Mouse (Mus musculus) liver, postnatal 0 days (tissue): ENCODE data around the gene Slc5a10. TPM values are rescaled to one million over a fixed set of nuclear protein-coding genes. Genes with fewer than 3 reads are reported as not detected.
A peak's percentile ranks its signal among the peaks of the same experiment; 100 is the strongest.
"Not testable (repeated sequence)": the region's sequence is repeated elsewhere in the genome, so short reads cannot be mapped to it uniquely, and the experiment has no call there.

Experiments used
- ATAC-seq: fragments of 200-750 bp; cut with Nextera tagmentation; 2 replicates; pipeline ENCODE4 v1.8.0; 2017; ENCODE audit warnings: mild to moderate bottlenecking, moderate library complexity
- DNase-seq: peaks from one replicate; pipeline ENCODE4 v3.0.0-alpha.2; 2016
- H3K27ac ChIP-seq: fragments of 300-500 bp; sonication (generic); 2 replicates; pipeline ENCODE4 v1.5.1; 2014; ENCODE audit warnings: antibody characterized with exemption, moderate library complexity, mild to moderate bottlenecking, low read depth
- H3K27me3 ChIP-seq: fragments of 300-500 bp; sonication (generic); 2 replicates; pipeline ENCODE4 v1.6.1; 2014; ENCODE audit warnings: low read length, control low read depth, mixed read lengths; ENCODE audit not compliant: insufficient read depth
- H3K36me3 ChIP-seq: fragments of 300-500 bp; sonication (generic); replicated peaks from 2 replicates; pipeline ENCODE4 v1.6.1; 2014; ENCODE audit warnings: mild to moderate bottlenecking, control low read depth, low read length, moderate library complexity, mixed read lengths; ENCODE audit not compliant: insufficient read depth
- H3K4me1 ChIP-seq: fragments of 300-500 bp; sonication (generic); 2 replicates; pipeline ENCODE4 v1.6.1; 2014; ENCODE audit warnings: antibody characterized with exemption, mild to moderate bottlenecking, control low read depth; ENCODE audit not compliant: insufficient read depth
- H3K4me2 ChIP-seq: fragments of 300-500 bp; sonication (generic); 2 replicates; pipeline ENCODE4 v1.6.1; 2014; ENCODE audit warnings: low read depth, mild to moderate bottlenecking, low read length, moderate library complexity, mixed read lengths
- H3K4me3 ChIP-seq: fragments of 300-500 bp; sonication (generic); 2 replicates; pipeline ENCODE4 v1.5.1; 2014; ENCODE audit warnings: low read depth, low read length
- H3K9ac ChIP-seq: fragments of 300-500 bp; sonication (generic); replicated peaks from 2 replicates; pipeline ENCODE4 v1.6.1; 2014; ENCODE audit warnings: mild to moderate bottlenecking, moderate library complexity
- H3K9me3 ChIP-seq: fragments of 300-500 bp; sonication (generic); 2 replicates; pipeline ENCODE4 v1.6.1; 2016; ENCODE audit warnings: mild to moderate bottlenecking, control low read depth, low read length, mixed read lengths
- CTCF ChIP-seq: sonication (generic); IDR thresholded peaks from 2 replicates; pipeline ENCODE4 v1.5.1; 2016; ENCODE audit warnings: antibody characterized with exemption, low read depth
- EP300 ChIP-seq: IDR thresholded peaks from 2 replicates; pipeline ENCODE4 v1.6.1; 2016; ENCODE audit warnings: antibody characterized with exemption, low read depth, mild to moderate bottlenecking
- WGBS: fragments of 180-500 bp; shearing (Covaris S2); extraction: QIAGEN DNeasy Blood & Tissue Kit; methylation state at CpG from one replicate; pipeline ENCODE4 v1.1.7; 2014; ENCODE audit not compliant: insufficient replicate concordance; 5-methylcytosine and 5-hydroxymethylcytosine counted together
- polyA plus RNA-seq: library from polyadenylated mRNA; unstranded; fragments of >200 nt; fragmentation: Nextera tagmentation; extraction: Ambion mirVana; gene quantifications from 2 replicates; pipeline ENCODE4 v1.2.1, GENCODE M21; 2015

Slc5a10 gene
- polyA plus RNA-seq, 1 experiment from 2014 or later = not detected

DNA sequence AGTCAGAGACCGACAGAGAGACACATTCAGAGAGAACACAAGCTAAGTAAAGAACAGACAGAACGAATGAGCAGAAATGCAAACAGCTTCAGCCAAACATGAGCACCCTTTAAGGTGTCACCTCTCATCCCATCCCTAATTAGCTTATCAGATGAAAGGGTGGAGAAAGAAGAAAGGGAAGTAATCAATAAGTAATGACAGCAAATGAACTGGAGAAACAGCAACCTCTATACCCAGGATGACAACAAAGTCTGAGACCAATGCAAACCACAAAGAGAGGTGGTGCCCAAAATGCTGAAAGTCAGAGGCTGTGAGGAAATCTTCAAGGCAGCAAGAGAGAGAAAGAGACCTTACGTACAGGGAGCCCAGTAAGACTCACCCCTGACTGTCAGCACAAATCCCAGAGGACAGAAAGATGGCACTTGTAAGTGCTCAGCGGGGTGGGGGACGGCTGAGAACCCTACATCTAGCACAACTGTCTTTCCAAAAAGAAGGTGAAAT, 75.2 kb downstream of the Slc5a10 start:
- Histone ChIP-seq H3K9me3 (no peaks in the 10 kb centered on the region), H3K27ac (no peak overlapping the region), H3K4me2 (no peak overlapping the region), H3K4me1 (peaks cover 11% of the 10 kb centered on the region; the same call in 1 of the 2 replicates), H3K9ac (no peak overlapping the region), H3K36me3 (no peaks in the 10 kb centered on the region), H3K4me3 (no peak overlapping the region), H3K27me3 (no peaks in the 10 kb centered on the region)
- TF ChIP-seq CTCF (no peak), EP300 (no peak)
- DNase-seq (no peak), ATAC-seq (no peak)
- 59% methylated on average over 5 of the region's 5 CpGs for WGBS

DNA sequence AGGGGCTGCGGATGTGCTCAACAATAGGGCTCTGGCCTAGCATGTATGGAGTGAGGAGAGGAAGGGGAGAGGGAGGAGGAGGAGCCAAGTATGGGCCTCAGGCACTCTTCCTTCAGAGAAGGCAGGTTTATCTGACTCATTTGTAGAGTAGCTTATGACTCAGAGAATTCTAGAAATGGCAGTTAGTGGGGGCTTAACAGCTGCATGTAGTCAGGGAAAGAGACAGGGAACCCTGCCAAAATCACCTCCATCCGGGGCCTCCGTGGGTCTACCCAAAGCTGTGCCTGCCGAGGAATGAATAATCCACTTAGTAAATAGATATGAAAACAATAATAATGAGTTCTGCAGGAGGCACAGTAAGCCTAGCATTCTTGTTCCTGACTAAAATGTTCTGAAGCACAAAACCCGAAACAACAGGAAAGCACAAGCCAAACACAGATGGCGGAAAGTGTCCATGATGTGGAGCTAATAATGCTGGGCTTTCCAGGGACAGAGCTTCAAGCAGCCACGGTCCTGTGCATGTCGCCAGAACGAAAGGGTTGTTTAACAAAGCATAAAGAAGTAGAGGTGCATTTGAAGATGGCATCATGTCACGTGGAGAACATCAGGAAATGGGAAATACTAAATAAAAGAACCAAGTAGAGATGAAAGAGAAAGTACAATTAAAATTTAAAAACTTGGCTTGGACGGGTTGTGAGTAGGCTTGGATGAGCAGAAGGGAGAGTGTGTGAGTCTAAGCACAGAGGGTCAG, 75.9 kb downstream of the Slc5a10 start:
- H3K36me3 ChIP-seq = no peaks in the 10 kb centered on the region
- WGBS = 71% methylated on average over 11 of the region's 11 CpGs
- H3K9ac ChIP-seq = no peak overlapping the region
- no peak overlapping the region for H3K4me3 ChIP-seq
- peaks cover 11% of the 10 kb centered on the region; the same call in 1 of the 2 replicates for H3K4me1 ChIP-seq
- H3K27ac ChIP-seq = no peak overlapping the region
- TF ChIP-seq CTCF (no peak), EP300 (no peak)
- H3K9me3 ChIP-seq = no peaks in the 10 kb centered on the region
- DNase-seq = no peak
- H3K4me2 ChIP-seq = no peak overlapping the region
- no peaks in the 10 kb centered on the region for H3K27me3 ChIP-seq
- no peak for ATAC-seq

DNA sequence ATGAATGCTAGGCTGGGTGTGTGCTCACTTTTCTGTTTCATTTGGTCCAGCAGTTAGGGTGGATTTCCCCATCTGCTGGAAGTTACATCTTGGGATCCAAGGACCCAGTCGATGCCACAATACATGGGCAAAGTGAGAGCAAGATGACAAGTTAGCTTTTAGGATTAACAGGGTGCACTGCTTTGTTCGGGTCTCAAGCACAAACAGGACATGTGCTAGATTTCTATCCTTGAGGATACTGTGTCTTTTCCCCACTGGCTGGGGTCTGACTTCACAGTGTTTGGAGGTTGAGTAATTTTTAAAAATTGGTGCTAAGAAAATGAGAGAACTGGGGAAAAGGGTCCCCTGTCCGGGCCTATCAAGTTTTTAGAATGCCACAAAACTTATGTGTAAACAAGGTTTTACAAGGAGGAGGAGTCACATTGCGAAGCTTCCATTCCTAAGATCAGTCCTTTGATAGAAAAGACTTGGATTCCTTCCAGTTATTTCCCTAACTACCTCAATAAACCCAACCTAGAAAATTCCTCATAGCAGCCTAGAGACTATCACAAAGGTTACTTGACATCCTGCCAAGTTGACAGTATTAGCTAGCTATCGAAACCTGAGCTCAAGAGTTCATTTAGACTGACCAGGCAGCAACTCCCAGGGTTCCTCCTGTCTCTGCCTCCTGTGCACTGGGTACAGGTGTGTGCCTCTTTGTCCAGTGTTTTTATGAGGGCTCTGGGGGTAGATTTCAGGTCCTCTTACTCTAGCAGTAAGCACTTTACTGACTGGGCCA, 77.3 kb downstream of the Slc5a10 start:
- DNase-seq (no peak), ATAC-seq (peak; percentile 58)
- H3K36me3 ChIP-seq = no peaks in the 10 kb centered on the region
- H3K4me1 ChIP-seq = peaks cover 14% of the 10 kb centered on the region; the same call in 1 of the 2 replicates
- no peaks in the 10 kb centered on the region for H3K9me3 ChIP-seq
- no peak overlapping the region for H3K4me2 ChIP-seq
- TF ChIP-seq EP300 (no peak), CTCF (no peak)
- no peak overlapping the region for H3K9ac ChIP-seq
- H3K27ac ChIP-seq = no peak overlapping the region
- no peaks in the 10 kb centered on the region for H3K27me3 ChIP-seq
- no peak overlapping the region for H3K4me3 ChIP-seq
- 58% methylated on average over 5 of the region's 5 CpGs for WGBS

DNA sequence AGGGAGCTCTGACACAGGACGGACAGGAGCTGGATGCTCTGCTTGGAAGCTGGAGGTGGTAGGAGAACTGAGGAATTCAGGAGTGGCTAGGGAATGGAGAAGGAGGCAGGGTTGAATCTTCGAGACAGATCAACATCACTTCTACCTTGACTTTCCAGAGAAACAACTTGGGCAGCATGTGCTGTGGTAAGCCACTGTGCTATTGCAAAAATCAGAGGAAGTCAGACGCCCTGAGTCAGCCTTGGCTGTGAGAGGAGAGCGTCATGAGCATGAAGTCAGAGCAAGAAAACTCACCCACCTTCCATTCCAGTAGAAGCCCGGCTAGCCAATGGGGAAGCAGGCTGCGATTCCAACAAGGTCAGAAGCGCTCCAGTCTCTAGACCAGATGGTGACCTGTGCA, 78.5 kb downstream of the Slc5a10 start:
- 51% methylated on average over 7 of the region's 7 CpGs for WGBS
- no peak for DNase-seq
- H3K4me2 ChIP-seq = no peak overlapping the region
- H3K27ac ChIP-seq = no peak overlapping the region
- ATAC-seq = no peak
- no peaks in the 10 kb centered on the region for H3K27me3 ChIP-seq
- peaks cover 9% of the 10 kb centered on the region; the same call in 1 of the 2 replicates for H3K4me1 ChIP-seq
- TF ChIP-seq EP300 = no peak
- no peak for TF ChIP-seq CTCF
- H3K4me3 ChIP-seq = no peak overlapping the region
- H3K36me3 ChIP-seq = no peaks in the 10 kb centered on the region
- H3K9ac ChIP-seq = no peak overlapping the region
- H3K9me3 ChIP-seq = no peaks in the 10 kb centered on the region

DNA sequence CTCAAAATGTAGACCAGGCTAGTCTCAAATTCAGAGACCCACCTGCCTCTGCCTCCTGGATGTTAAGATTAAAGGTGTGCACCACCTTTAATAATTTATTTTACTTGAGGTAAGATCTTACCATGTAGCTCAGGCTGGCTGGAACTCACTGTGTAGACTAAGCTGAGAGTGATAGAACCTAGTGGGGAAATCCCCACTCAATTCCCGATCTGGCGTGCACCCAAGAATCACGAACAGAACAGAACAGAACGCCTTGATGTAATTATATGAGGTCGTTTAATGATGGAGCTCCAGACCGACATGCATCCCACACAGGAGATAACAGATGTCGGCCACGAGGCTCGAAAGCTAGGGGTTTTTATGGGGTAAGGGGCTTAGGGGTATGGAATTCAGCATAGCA, 80.0 kb downstream of the Slc5a10 start:
- not testable (repeated sequence) for DNase-seq, H3K4me1 ChIP-seq, H3K9me3 ChIP-seq, ATAC-seq, H3K27me3 ChIP-seq, H3K4me3 ChIP-seq, H3K36me3 ChIP-seq, H3K4me2 ChIP-seq, H3K9ac ChIP-seq, H3K27ac ChIP-seq
- WGBS = 74% methylated on average over 9 of the region's 9 CpGs

DNA sequence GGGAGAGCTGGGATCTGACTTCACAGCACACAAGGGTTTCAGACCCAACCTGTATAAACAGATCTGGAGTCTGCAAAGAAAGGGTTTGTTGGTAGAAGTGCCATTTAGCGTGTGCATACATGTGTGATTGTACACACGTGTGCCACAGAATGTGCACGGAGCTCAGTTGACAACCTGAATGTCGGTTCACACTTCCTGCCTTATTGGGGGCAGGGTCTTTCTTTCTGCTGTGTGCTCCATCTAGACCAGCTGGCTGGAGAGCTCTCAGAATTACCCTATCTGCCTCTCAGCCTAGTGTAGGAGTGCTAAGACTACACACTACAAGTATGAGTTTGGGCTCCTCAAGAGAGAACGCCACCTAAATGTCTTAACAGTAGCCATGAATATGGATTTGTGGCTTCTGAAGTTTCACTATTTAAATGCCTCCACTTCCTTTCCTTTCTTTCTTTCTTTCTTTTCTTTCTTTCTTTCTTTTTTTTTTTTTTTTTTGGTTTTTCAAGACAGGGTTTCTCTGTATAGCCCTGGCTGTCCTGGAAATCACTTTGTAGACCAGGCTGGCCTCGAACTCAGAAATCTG, 80.9 kb downstream of the Slc5a10 start:
- no peaks in the 10 kb centered on the region for H3K9me3 ChIP-seq
- WGBS = 79% methylated on average over 6 of the region's 6 CpGs
- no peak for ATAC-seq

More for the DNA sequence above, 80.9 kb downstream of the Slc5a10 start:
- no peak overlapping the region for H3K4me3 ChIP-seq
- no peak overlapping the region for H3K9ac ChIP-seq
- H3K36me3 ChIP-seq = no peaks in the 10 kb centered on the region
- peaks cover 9% of the 10 kb centered on the region; the same call in 1 of the 2 replicates for H3K4me1 ChIP-seq
- DNase-seq = no peak
- H3K4me2 ChIP-seq = no peak overlapping the region
- 0 out of 2 replicates have a peak, but pooled peaks cover 2% of the 10 kb centered on the region for H3K27me3 ChIP-seq
- H3K27ac ChIP-seq = no peak overlapping the region
- TF ChIP-seq CTCF = no peak
- TF ChIP-seq EP300 = no peak
